Mouse (Mus musculus) embryonic facial prominence, embryonic 12.5 days (tissue): Measurements from ENCODE around the gene Mipep. TPM values are rescaled to one million over a fixed set of nuclear protein-coding genes. Genes with fewer than 3 reads are reported as not detected.

Experiments
- ATAC-seq: fragments of 200-750 bp; cut with Nextera tagmentation; 2 replicates; pipeline ENCODE4 v1.8.0; 2017; ENCODE audit not compliant: insufficient number of reproducible peaks, insufficient read depth, low FRiP score, low TSS enrichment
- H3K27ac ChIP-seq: fragments of 300-500 bp; sonication (generic); 2 replicates; pipeline ENCODE4 v1.5.1; 2016; ENCODE audit warnings: mild to moderate bottlenecking
- H3K27me3 ChIP-seq: fragments of 300-500 bp; sonication (generic); 2 replicates; pipeline ENCODE4 v1.6.1; 2016; ENCODE audit warnings: mild to moderate bottlenecking, moderate library complexity
- H3K36me3 ChIP-seq: fragments of 300-500 bp; sonication (generic); 2 replicates; pipeline ENCODE4 v1.6.1; 2016; ENCODE audit warnings: mild to moderate bottlenecking
- H3K4me1 ChIP-seq: fragments of 300-500 bp; sonication (generic); 2 replicates; pipeline ENCODE4 v1.6.1; 2016
- H3K4me2 ChIP-seq: fragments of 300-500 bp; sonication (generic); replicated peaks from 2 replicates; pipeline ENCODE4 v1.6.1; 2016; ENCODE audit warnings: mild to moderate bottlenecking, moderate library complexity
- H3K4me3 ChIP-seq: fragments of 300-500 bp; sonication (generic); 2 replicates; pipeline ENCODE4 v1.5.1; 2016; ENCODE audit warnings: mild to moderate bottlenecking
- H3K9ac ChIP-seq: fragments of 300-500 bp; sonication (generic); 2 replicates; pipeline ENCODE4 v1.6.1; 2016; ENCODE audit warnings: mild to moderate bottlenecking, moderate library complexity
- H3K9me3 ChIP-seq: fragments of 300-500 bp; sonication (generic); 2 replicates; pipeline ENCODE4 v1.6.1; 2016; ENCODE audit warnings: mild to moderate bottlenecking, moderate library complexity
- WGBS: fragments of 180-500 bp; shearing (Covaris S2); methylation state at CpG from one replicate; pipeline ENCODE4 v1.1.7; 2016; 5-methylcytosine and 5-hydroxymethylcytosine counted together
- polyA plus RNA-seq: library from polyadenylated mRNA; unstranded; fragments of >200 nt; fragmentation: Nextera tagmentation; extraction: Ambion mirVana; gene quantifications from 2 replicates; pipeline ENCODE4 v1.2.1, GENCODE M21; 2016

Mipep gene
- polyA plus RNA-seq, 1 experiment from 2014 or later: 25.1 TPM

DNA sequence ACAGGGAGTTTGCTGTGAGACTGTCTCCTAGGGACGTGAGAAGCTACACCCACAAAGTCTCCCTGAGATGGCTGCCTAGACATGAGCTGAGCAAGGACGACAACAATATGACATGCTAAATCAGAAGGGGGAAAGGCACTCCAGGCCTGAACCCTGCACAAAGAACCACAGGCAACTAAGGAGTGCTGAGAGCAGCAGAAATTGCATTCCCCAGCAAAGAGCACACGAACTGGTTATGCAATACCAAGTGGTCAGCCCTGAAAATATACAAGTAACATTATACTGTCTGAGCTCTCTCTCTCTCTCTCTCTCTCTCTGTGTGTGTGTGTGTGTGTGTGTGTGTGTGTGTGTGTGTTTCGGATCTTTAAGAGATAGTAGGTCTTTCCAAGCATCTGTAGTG is 132.3 kb downstream of the Mipep start:
- Histone ChIP-seq H3K27me3 (no peaks in the 10 kb centered on the region), H3K4me2 (no peak overlapping the region), H3K4me3 (no peak overlapping the region), H3K9ac (no peak overlapping the region), H3K9me3 (no peaks in the 10 kb centered on the region), H3K36me3 (no peaks in the 10 kb centered on the region), H3K4me1 (peaks cover 25% of the 10 kb centered on the region), H3K27ac (peak overlapping the region; percentile 64)
- 33% methylated on average over 3 of the region's 4 CpGs for WGBS
- no peak for ATAC-seq

DNA sequence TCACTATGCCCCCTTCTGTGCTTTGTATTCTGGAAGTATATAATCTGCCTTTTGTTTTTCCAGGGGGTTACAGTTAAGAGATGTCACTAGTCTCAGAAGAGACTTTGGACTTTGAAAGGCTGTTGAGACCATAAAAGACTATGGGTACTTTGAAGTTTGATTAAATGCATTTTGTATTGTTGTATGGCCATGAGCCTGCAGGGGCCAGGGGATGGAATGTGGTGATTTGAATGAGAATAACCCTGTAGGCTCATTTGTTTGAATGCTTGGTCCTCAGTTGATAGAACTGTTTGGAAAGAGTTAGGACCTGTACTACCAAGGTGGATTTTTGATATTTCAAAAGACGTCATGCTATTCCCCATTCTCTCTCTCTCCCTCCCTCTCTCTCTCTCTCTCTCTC is 141.6 kb downstream of the Mipep start:
- Histone ChIP-seq H3K36me3 (no peaks in the 10 kb centered on the region), H3K9ac (no peak overlapping the region), H3K4me1 (no peaks in the 10 kb centered on the region), H3K4me3 (no peak overlapping the region), H3K9me3 (no peaks in the 10 kb centered on the region), H3K4me2 (no peak overlapping the region), H3K27ac (no peak overlapping the region), H3K27me3 (no peaks in the 10 kb centered on the region)
- 75% methylated on average over 1 of the region's 1 CpGs for WGBS
- ATAC-seq: no peak

DNA sequence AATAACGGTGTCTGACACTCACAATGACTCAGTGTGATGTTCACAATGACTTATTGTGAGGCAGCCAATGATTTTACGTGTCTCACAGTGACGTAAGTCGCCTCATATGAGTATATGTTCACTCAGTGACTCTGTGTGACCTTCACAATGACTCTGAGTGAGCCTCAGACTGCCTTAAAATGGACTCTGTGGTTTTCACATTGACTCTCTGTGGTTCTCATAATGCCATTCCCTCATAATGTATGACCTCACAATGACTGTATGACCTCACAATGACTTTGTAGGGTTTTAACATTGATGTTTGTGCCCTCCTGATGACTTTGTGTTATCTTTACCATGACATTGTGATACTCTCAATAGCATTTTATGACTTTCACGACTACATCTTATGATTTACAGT is 151.3 kb downstream of the Mipep start:
- WGBS: 84% methylated on average over 5 of the region's 5 CpGs
- H3K27me3 ChIP-seq: no peaks in the 10 kb centered on the region
- no peak overlapping the region for H3K4me2 ChIP-seq
- no peak for ATAC-seq
- no peak overlapping the region for H3K4me3 ChIP-seq
- H3K9ac ChIP-seq: no peak overlapping the region
- no peaks in the 10 kb centered on the region for H3K36me3 ChIP-seq
- no peaks in the 10 kb centered on the region for H3K9me3 ChIP-seq
- no peaks in the 10 kb centered on the region for H3K4me1 ChIP-seq
- no peak overlapping the region for H3K27ac ChIP-seq

DNA sequence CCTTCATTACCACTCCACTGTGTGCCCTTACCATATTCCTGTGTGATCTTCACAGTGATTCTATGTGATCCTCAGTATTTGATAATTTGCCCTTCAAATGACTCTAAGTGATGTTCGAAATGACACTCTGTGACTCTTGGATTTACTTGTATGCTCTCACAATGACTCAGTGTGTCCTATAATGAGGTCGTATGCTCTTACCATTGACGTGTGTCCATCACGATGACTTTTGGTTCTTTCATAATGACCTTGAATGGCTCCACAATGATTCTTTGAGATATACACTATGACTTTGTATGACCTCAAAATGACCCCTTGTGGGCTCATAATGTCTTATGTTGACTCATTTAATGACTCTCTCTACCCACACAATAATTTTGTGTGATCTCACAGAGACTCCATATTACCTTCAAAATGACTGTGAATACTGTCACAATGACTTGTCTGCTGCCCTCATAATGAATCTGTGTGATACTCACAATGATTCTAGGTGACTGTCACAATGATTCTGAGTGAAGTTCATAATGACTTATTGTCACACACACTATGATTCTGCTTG is 153.2 kb downstream of the Mipep start:
- Histone ChIP-seq H3K36me3 (no peaks in the 10 kb centered on the region), H3K27ac (no peak overlapping the region), H3K4me1 (no peaks in the 10 kb centered on the region), H3K9me3 (no peaks in the 10 kb centered on the region), H3K4me3 (no peak overlapping the region), H3K9ac (no peak overlapping the region), H3K4me2 (no peak overlapping the region), H3K27me3 (no peaks in the 10 kb centered on the region)
- ATAC-seq: no peak
- WGBS: 94% methylated on average over 4 of the region's 4 CpGs

Other genes with a start within 250 kb of the Mipep start
- gene Spata13, start 150.6 kb upstream of the Mipep start, polyA plus RNA-seq: 23.0 and 24.6 TPM in 2 replicates
- gene C1qtnf9, start 16.4 kb upstream of the Mipep start, polyA plus RNA-seq: 0.34 and 0.38 TPM in 2 replicates